Mouse (Mus musculus) heart, postnatal 10 days (tissue): Measurements from ENCODE around the gene Stip1. TPM values are rescaled to one million over a fixed set of nuclear protein-coding genes. Genes with fewer than 3 reads are reported as not detected.
"Not testable (repeated sequence)": the region's sequence is repeated elsewhere in the genome, so short reads cannot be mapped to it uniquely, and the experiment has no call there.

Experiments used
- DNase-seq, 2 experiments: peaks; one replicate each; pipeline ENCODE4 v3.0.0; 2021
- intact Hi-C: fragments of 180-260 bp; cut with DNase I; formaldehyde crosslinking; loops from one replicate; pipeline ENCODE4 v1.15.1; 2025
- total RNA-seq, 2 experiments: library from RNA; stranded (reverse); gene quantifications; 2 replicates each; pipeline ENCODE4 v1.2.3; 2021

Gene Stip1
- total RNA-seq, 2 experiments from 2014 or later: 104 to 117 TPM

DNA sequence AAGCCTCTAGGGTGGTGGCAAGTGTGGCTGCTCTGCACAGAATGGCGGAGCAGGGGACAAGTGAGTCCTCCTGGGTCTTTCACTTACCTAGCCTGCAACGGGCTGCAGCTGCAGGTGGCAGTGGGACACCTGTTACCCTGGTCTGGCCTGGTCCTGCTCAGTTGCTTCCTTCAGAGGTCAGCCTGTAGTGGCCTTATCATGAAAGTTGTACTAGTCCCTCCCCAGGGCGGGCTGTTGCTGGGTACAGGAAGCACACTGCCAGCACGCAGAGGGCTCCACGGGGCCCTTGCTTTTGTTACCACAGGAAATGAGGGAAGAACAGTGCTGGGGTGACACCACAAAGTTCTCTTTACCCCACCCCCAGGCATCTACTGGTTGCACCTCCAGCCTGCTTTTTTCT, 20.6 kb downstream of the Stip1 start, which contains the start of gene Fermt3:
Gene Fermt3 (minus strand): TSS at position 279 of the 400 bp plus-strand sequence.
- intact Hi-C loops: no loop called here
- DNase-seq: peak; percentile 41 to 52

DNA sequence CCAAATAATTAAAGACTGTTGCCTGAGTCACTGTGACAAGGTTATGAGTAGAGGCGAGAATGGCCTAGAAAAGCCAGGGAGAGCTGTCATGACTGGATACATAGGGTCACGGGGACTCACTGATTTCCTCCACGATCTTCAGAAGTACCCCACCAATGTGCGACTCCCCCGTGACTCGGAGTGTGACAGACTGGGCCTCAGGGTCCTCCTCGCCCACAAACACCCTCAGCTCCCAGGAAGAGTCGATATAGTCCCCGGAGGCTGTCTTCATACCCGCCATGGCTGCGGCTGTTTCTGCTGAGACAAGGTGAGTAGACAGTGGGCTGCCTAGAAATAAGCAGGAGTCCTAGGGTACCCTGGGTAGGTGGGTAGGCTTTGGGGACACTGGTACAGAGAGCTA, 21.2 kb downstream of the Stip1 start:
- intact Hi-C loops: no loop called here
- no peak for DNase-seq

DNA sequence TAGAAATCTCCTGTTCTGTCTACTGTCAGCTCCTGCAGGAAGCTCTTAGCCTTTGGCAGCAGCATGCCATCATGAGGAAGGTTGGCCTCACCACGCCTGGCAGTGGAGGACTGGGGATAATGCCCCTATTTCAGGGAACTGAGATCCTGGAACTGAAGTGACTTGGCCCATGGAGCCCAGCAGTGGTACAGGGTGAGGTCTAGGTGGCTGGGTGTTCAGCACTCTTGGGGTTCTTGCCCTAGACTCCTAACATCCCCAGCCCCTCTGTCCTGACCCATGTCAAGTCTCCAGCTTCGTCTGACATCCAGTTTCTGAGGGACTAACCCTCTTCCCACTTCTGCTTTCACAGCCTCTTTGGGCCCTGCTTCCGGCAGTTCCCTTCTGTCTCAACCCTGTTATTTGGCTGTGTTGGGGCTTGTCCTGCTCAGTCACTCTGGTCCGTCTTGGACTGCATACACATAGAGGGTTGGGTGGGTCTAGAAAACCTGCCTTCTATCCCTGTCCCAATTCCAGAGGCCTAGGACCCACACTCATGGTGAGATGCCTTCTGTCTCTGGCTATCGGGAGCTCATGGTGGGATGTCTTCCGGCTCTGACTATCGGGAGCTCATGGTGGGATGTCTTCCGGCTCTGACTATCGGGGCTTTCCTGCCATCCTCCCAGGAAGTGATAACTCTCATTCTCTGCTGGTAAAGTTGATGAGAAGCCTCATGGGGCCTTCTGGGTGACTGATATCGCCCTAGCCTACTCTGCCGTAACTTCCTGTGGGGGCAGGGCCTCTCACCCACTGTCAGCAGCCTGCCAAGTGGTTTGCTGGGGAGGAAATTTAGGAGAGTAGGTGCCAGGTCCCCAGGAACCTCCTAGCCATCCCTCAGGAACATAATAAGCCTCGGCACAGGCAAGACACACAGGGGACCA, 22.0 kb downstream of the Stip1 start:
- intact Hi-C loops: no loop called here
- peak in 1 of 2 experiments; percentile 33 for DNase-seq

GRCm38 (mm10) chr19:7014481-7015135, 25.2 kb downstream of the Stip1 start:
- DNase-seq: no peak
- intact Hi-C loops: no loop called here

GRCm38 (mm10) chr19:7013984-7014383, 25.8 kb downstream of the Stip1 start:
- no peak for DNase-seq
- intact Hi-C loops: no loop called here

- DNase-seq: no peak
- intact Hi-C loops: no loop called here
Observed at GRCm38 (mm10) chr19:7012426-7012825, 27.3 kb downstream of the Stip1 start.

DNA sequence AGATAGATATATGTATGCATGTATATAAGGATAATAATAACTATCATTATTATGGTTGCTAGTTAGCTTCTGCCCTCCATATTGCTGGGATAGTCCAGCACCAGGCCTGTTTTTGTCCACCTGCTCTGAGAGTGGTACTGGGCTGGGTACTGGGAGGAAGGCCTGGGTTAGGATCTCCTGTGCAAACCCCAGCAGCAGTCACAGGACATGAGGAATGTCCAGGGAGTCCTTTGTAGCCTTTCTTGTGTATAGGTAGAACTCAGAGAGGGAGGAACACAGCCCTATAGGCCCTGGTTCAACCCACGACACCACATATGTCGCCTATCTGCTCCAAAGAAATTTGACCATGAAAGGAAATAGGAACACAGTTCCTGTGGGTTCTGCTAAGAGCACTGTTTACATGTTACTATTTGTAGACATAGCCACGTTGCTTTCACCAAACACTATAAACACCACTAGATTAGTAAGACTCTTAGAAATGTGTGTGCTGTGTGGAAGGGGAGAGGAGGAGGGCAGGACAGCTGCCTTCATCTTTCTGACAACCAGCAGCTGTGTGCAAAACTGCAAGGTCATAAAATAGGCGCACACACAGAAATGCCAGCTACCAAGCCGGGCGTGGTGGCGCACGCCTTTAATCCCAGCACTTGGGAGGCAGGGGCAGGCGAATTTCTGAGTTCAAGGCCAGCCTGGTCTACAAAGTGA, 32.7 kb downstream of the Stip1 start:
- DNase-seq: no peak

GRCm38 (mm10) chr19:6999360-7000063, 40.3 kb downstream of the Stip1 start:
- peak in 1 of 2 experiments; percentile 3 for DNase-seq
- intact Hi-C loops: loop anchor here (5.0 kb wide), 1 partner anchor 38 kb away; the partner anchor contains the start of gene Stip1

More for the DNA sequence above, 32.7 kb downstream of the Stip1 start:
- intact Hi-C loops: no loop called here

DNA sequence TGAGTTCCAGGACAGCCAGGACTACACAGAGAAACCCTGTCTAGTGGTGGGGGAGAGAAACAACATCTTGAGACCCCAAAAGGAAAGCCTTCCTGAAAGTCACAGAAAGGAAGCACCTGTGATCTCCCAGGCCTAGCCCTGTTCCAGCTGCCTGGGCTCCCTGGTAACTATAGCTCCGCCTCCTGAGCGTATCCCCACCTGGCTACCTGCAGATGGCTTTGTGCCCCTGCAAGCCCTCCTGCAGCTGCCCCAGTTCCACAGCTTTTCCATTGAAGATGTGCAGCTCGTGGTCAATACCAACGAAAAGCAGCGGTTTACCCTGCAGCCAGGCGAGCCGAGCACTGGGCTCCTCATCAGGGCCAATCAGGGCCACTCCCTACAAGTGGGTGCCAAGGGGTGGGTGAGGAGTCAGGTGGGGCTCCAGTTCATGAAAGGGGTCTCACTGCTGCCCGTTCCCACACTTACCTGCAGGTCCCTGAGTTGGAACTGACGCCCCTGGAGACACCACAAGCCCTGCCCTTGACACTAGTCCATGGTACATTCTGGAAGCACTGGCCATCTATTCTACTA, 42.0 kb downstream of the Stip1 start:
- peak in 1 of 2 experiments; percentile 1 for DNase-seq
- intact Hi-C loops: loop anchor here (5.0 kb wide), 1 partner anchor 39 kb away; the partner anchor contains the start of gene Stip1

- intact Hi-C loops: loop anchor here (5.0 kb wide), 1 partner anchor 41 kb away; the partner anchor contains the start of gene Stip1
- peak; percentile 93 to 94 for DNase-seq
Observed at GRCm38 (mm10) chr19:6996006-6996405, 43.8 kb downstream of the Stip1 start, which contains the start of the genes Nudt22 and Trpt1. Gene Nudt22, minus strand, starts transcription at chr19:6996117. Gene Trpt1, plus strand, starts transcription at chr19:6996131.

GRCm38 (mm10) chr19:6995255-6995991, 44.3 kb downstream of the Stip1 start:
- DNase-seq: peak in 1 of 2 experiments; percentile 46

GRCm38 (mm10) chr19:6994489-6994888, 45.3 kb downstream of the Stip1 start:
- DNase-seq: peak in 1 of 2 experiments; percentile 5
- intact Hi-C loops: no loop called here

More at GRCm38 (mm10) chr19:6995255-6995991, 44.3 kb downstream of the Stip1 start:
- intact Hi-C loops: loop anchor here (5.0 kb wide), 1 partner anchor 42 kb away; the partner anchor contains the start of gene Stip1

- peak in 1 of 2 experiments; percentile 4 for DNase-seq
- intact Hi-C loops: no loop called here
Observed at GRCm38 (mm10) chr19:6994002-6994401, 45.8 kb downstream of the Stip1 start.

DNA sequence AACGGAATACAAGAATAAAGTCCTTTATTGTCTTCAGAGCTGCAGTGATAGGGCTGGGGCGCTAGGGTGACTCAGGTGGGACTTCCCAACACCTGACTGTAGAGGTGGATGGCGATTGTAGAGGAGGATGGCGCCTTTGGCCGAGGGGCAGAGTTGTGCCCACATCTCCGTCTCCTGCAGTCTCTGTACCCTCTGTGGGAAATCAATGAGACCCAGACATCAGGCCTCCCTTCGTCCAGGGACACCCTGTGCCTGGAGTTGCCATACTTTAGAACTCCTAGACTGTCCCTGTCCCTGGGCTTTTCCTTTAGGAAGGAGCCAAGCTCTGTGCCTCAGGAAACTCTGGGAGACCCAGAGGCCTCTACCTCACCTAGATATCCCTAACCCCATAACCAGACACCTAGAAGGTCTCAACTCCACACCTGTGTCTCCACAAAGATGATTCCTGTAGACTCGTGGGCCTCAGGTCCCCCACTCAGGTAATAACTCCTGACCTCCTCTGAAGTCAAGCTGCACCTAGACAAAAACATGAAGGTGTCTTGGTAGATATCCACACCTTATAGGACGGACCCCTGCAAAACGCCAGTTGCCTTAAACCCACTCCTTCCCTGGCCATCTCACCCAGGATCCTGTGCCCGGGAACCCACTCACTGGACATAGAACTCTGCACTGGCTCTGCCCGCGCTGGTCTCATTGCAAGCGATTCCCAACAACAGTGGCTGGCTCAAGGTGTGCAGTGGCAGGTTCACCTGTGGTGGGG, 46.6 kb downstream of the Stip1 start:
- DNase-seq: peak in 1 of 2 experiments; percentile 2
- intact Hi-C loops: no loop called here

DNA sequence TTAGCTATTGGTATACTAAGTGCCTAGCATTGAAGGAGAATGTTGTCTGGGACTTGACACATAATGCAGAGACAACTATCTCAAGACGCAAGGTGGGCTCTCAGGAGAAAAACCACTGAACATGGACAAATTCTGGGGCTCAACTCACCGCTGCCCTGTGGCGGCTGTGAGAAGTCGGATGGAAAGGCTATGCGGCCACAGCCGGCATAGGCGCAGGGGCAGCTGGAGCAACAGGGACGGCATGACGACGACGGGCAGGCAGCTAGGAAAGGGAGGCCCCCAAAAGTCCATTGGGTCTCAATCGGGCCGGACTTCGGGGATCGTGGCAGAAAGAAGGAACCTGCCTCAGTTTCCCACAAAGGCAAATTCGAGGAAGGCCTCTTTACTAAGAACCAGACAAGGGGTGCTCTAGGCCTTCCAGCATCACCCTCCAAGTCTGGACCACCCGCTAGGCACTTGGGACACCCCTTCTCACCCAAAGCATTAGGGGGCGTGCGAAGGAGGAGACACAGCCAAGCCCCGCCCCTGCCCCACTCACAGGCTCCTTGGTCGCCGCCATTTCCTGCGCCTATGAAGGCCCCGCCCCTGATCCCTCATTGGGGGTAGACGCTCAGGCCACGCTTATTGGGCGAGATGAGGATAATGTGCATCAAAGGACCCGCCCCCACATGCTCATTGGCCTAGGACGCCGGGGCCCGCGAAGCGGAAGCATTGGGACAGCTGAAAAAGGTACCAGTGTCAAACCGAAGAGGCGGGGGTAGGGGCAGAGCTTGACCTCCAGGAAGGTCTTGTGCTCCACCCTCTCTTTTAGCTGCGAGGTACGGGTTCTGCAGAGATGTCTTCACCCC, 47.5 kb downstream of the Stip1 start, which contains the start of gene Dnajc4:
Gene Dnajc4 (minus strand): TSS at position 562 of the 848 bp plus-strand sequence.
- intact Hi-C loops: no loop called here
- peak; percentile 97 to 98 for DNase-seq

GRCm38 (mm10) chr19:6991166-6991565, 48.6 kb downstream of the Stip1 start:
- intact Hi-C loops: not testable (repeated sequence)
- DNase-seq: peak in 1 of 2 experiments; percentile 3

GRCm38 (mm10) chr19:6990712-6991111, 49.1 kb downstream of the Stip1 start:
- intact Hi-C loops: no loop called here
- DNase-seq: no peak
